In genomic region chr15:97533553-97534291, GRCm38 (mm10) we compare ENCODE assay signal across 20 mouse cellular contexts.
DNase-seq lines count a peak whose midpoint lies in the region; ATAC-seq and TF ChIP-seq lines count a peak whose summit lies in the region.
"Had no signal": no experiment of that assay in that cellular context is flagged by ENCODE, and none has a peak within 500 bp of the region (broad histone marks: within the 10 kb centered on the region; RNA-seq: fewer than 3 reads in every experiment).

No protein-coding gene starts in this region.

- peak; percentile 17 for DNase-seq in heart, postnatal 0 days (ENCODE audit: low spot score)
- no peak for DNase-seq in heart, embryonic 10.5 days (ENCODE audit: low spot score)
- peak; percentile 5 to 14 for DNase-seq in left cerebral cortex, postnatal 36 days (ENCODE audit: low spot score in 2 of 2)
- no peak for DNase-seq in left cerebral cortex, adult 11 months (ENCODE audit: low spot score)
- peak; percentile 77 for DNase-seq in NIH3T3 (ENCODE audit: low read depth)
- DNase-seq in brain, adult 2 months (ENCODE audit: low read depth, low spot score), result peak; percentile 52
- DNase-seq: adrenal gland, adult 2 months; cerebellum, adult 8-10 months; gastrocnemius, postnatal 25 days; kidney, adult 8-10 months; lung, postnatal 14 days; spleen, adult 18-20 months had no signal

- WGBS in heart, postnatal 0 days, result 37% methylated on average over 12 of the region's 12 CpGs
- WGBS in heart, embryonic 10.5 days, result 74% methylated on average over 12 of the region's 12 CpGs

- no peak for TF ChIP-seq EP300 in heart, postnatal 0 days (IDR thresholded peaks at IDR 0.05; ENCODE audit: low read depth)

- ATAC-seq in heart, postnatal 0 days (ENCODE audit: insufficient read depth, low read depth), result no peak
- ATAC-seq in erythroblast, adult 5-6 weeks (replicated peaks; ENCODE audit: low FRiP score, poor library complexity, severe bottlenecking), result no peak

- no peaks in the 10 kb centered on the region for H3K36me3 ChIP-seq in heart, postnatal 0 days (replicated peaks; ENCODE audit: control insufficient read depth, insufficient read depth, low read length)
- no peaks in the 10 kb centered on the region for H3K36me3 ChIP-seq in heart, embryonic 10.5 days
- H3K36me3 ChIP-seq: embryonic facial prominence, embryonic 15.5 days; G1E; limb, embryonic 10.5 days; midbrain, embryonic 12.5 days; neural tube, embryonic 12.5 days; stomach, embryonic 15.5 days had no signal

- H3K9me3 ChIP-seq in heart, postnatal 0 days (replicated peaks; ENCODE audit: control insufficient read depth, low read length), result no peaks in the 10 kb centered on the region
- H3K9me3 ChIP-seq in heart, embryonic 10.5 days, result no peaks in the 10 kb centered on the region
- H3K9me3 ChIP-seq: embryonic facial prominence, embryonic 15.5 days; limb, embryonic 10.5 days; midbrain, embryonic 12.5 days; neural tube, embryonic 12.5 days; stomach, embryonic 15.5 days had no signal

- H3K27me3 ChIP-seq in heart, postnatal 0 days (ENCODE audit: control insufficient read depth, insufficient read depth, low read length), result no peaks in the 10 kb centered on the region
- no peaks in the 10 kb centered on the region for H3K27me3 ChIP-seq in heart, embryonic 10.5 days (ENCODE audit: insufficient read depth, poor library complexity, severe bottlenecking)
- H3K27me3 ChIP-seq: embryonic facial prominence, embryonic 15.5 days; midbrain, embryonic 12.5 days; neural tube, embryonic 12.5 days; stomach, embryonic 15.5 days had no signal

- intact Hi-C loops in left cerebral cortex, postnatal 36 days (cut with DNase I), result no loop called here

- no peak overlapping the region for H3K4me3 ChIP-seq in heart, postnatal 0 days (ENCODE audit: low read depth, low read length)
- no peak overlapping the region for H3K4me3 ChIP-seq in heart, embryonic 10.5 days
- H3K4me3 ChIP-seq: embryonic facial prominence, embryonic 15.5 days; limb, embryonic 10.5 days; midbrain, embryonic 12.5 days; neural tube, embryonic 12.5 days; stomach, embryonic 15.5 days had no signal

- no peak overlapping the region for H3K4me2 ChIP-seq in heart, postnatal 0 days (ENCODE audit: low read depth, low read length)
- H3K4me2 ChIP-seq: embryonic facial prominence, embryonic 15.5 days; midbrain, embryonic 12.5 days; neural tube, embryonic 12.5 days; stomach, embryonic 15.5 days had no signal

- no peak overlapping the region for H3K27ac ChIP-seq in heart, postnatal 0 days (ENCODE audit: low read depth)
- H3K27ac ChIP-seq in heart, embryonic 10.5 days, result no peak overlapping the region
- H3K27ac ChIP-seq: embryonic facial prominence, embryonic 15.5 days; limb, embryonic 10.5 days; liver, embryonic 14.5 days; midbrain, embryonic 12.5 days; neural tube, embryonic 12.5 days; stomach, embryonic 15.5 days had no signal

- no peaks in the 10 kb centered on the region; the same call in 1 of the 2 replicates for H3K4me1 ChIP-seq in heart, postnatal 0 days (ENCODE audit: control insufficient read depth, insufficient read depth)
- H3K4me1 ChIP-seq in heart, embryonic 10.5 days, result no peaks in the 10 kb centered on the region
- H3K4me1 ChIP-seq: embryonic facial prominence, embryonic 15.5 days; limb, embryonic 10.5 days; midbrain, embryonic 12.5 days; neural tube, embryonic 12.5 days; stomach, embryonic 15.5 days had no signal

- no peak overlapping the region for H3K9ac ChIP-seq in heart, postnatal 0 days (replicated peaks; ENCODE audit: low read depth, low read length)
- H3K9ac ChIP-seq: embryonic facial prominence, embryonic 15.5 days; liver, embryonic 14.5 days; midbrain, embryonic 12.5 days; neural tube, embryonic 12.5 days; stomach, embryonic 15.5 days had no signal

- no peak for TF ChIP-seq CTCF in heart, postnatal 0 days (IDR thresholded peaks at IDR 0.05; ENCODE audit: low read depth)

Comparison
In these comparisons a context has a peak if more than half of its experiments do, and no peak if none do; other contexts are left out.
1. DNase-seq: peak in heart, postnatal 0 days (single experiment), left cerebral cortex, postnatal 36 days (2 of 2), NIH3T3 (single experiment) and brain, adult 2 months (single experiment); none in heart, embryonic 10.5 days (single experiment) and left cerebral cortex, adult 11 months (single experiment).